Mouse (Mus musculus): Measurements from ENCODE around the gene Rbm7.
"Not testable (repeated sequence)": the region's sequence is repeated elsewhere in the genome, so short reads cannot be mapped to it uniquely, and the experiment has no call there.

Rbm7 gene

DNA sequence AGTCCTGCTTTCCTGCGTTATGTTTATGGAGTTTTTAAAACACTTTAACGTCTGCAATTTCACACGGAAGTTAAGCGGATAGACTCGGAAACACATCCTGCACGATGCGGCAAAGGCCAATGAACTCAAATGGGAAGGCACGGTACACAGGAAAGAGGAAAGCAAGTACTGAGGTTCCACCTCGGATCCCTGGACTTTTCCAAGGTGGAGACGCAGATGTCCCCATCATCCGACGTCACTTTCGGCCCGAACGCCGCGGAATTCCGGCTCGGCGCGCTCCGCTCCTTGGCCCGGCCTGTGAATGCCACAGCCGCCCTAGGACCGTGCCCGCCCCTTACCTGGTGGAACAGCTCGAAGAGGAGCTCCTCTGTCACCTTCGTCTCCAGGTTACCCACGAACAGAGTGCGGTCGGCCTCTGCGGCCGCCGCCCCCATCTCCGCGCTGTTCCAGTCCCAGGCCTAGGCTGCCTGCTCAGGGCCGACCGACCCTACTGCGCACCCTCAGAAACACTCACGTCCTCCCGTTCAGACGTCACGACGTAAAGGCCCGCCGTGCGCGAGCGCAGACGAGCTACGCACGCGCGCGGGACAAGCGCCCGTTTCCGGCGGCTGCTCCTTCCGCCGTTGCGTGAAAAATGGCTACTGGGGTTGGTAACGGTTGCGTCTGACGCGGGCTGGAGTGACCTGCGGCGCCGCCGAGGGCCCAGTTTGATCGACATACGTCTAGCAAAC, at the start of gene Rbm7, which contains the start of gene Gm5617:
TSS of gene Rbm7 (minus strand) at position 483 of the 731 bp plus-strand sequence.
TSS of gene Gm5617 (plus strand) at position 626 of the 731 bp plus-strand sequence.
- peak; percentile 94 for DNase-seq

- DNase-seq: peak; percentile 42
Observed at GRCm38 (mm10) chr9:48538688-48539087, 43.6 kb upstream of the Rbm7 start.

DNA sequence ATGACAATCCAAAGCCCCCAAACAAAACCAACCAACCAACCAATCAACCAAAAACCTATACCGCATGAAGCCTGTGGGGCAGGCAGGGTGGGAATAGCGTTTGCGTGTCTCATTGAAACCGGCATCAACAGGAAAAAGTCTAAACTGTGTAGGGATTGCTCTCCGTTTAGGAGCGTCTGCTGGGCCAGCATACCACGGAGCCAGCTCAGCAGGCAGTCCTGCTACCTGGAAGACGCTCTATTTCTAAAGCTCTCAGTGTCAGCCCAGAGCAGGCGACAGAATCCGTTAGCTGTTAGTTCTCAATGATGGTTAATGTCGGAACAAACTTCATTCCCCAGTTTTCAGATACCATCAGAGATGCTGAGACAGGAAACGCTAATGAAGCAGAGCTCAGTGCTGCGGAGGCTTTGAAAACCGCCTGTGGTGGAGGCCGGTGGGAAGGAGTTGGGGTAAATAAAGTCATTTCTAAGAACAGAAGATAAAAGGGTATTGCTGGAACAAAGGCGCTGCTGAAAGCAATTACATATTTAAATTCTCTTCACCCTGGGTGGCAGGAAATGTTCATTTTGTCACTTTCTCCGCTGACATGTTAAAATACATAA, 43.0 kb upstream of the Rbm7 start:
- DNase-seq: peak; percentile 28

DNA sequence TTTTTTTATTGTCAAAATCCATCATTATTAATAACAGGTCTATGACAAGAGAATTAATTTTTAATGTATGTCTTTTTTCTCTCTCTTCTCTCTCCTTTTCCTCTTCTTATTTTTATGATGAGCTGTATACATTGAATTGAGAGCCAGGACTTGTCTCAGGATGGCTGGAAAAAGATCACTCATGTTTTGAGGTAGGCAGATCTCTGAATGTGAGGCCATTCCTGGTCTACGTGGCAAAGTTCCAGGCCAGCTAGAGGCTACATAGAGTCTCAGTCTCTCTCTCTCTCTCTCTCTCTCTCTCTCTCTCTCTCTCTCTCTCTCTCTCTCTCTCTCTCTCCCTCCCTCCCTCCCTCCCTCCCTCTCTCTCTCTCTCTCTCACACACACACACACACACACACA, 42.5 kb upstream of the Rbm7 start:
- DNase-seq: not testable (repeated sequence)

- DNase-seq: no peak
Observed at GRCm38 (mm10) chr9:48536414-48536813, 41.3 kb upstream of the Rbm7 start.

GRCm38 (mm10) chr9:48532730-48533129, 37.6 kb upstream of the Rbm7 start:
- DNase-seq: no peak

DNA sequence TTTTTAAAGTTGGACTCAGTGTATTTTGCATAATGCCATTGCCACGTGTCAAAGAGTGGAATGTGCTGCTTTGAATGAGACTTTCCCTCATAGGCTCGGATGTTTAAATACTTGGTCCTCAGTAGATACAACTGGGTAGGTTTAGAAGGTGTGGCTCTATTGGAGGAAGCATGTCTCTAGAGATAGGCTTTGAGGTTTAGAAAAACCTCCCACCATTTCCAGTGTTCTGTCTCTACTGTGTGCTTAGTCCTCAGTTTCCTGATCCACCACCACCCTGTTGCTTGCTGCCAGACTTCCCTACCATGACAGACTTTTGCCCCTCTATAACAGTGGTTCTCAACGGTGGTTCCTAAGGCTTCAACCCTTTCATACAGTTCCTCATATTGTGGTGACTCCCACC, 37.1 kb upstream of the Rbm7 start:
- DNase-seq: no peak

DNA sequence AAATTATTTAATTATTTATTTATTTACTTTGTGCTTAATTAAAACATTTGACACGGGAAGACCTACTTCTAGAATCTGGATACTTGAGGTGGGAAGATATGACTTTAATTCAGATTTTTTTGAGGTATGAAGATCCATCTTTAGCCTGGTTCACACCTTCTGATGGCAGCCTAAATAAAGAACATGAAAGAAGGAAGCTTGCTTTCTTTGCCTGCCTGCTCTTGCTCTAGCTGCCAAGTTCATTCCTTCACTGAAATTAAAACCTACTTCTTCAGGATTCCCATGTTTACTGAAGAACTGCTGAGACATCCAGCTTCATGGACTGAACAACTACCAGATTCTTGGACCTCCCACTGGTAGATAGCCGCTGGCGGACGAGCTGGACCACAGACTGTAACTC, 36.2 kb upstream of the Rbm7 start:
- DNase-seq: no peak

DNA sequence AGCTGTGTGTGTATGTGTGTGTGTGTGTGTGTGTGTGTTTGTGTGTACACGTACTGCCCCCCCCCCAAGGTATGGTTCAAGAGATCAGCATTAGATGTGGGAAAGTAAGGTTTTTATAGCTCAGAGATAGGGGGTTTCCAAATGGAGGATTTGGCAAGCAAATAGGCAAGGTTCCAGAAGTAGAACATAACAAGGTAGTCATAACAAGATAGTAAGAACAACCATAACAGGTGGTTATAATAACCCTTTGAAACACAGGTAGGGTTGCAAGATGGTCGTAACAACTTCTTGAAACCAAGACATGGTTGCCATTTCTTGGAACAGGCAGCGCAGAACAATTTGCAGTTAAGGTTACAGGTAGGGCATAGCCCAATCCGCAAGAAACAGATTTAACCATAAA, 31.4 kb upstream of the Rbm7 start:
- no peak for DNase-seq

GRCm38 (mm10) chr9:48525566-48525965, 30.5 kb upstream of the Rbm7 start:
- DNase-seq: peak; percentile 12

GRCm38 (mm10) chr9:48520405-48520804, 25.3 kb upstream of the Rbm7 start:
- not testable (repeated sequence) for DNase-seq

DNA sequence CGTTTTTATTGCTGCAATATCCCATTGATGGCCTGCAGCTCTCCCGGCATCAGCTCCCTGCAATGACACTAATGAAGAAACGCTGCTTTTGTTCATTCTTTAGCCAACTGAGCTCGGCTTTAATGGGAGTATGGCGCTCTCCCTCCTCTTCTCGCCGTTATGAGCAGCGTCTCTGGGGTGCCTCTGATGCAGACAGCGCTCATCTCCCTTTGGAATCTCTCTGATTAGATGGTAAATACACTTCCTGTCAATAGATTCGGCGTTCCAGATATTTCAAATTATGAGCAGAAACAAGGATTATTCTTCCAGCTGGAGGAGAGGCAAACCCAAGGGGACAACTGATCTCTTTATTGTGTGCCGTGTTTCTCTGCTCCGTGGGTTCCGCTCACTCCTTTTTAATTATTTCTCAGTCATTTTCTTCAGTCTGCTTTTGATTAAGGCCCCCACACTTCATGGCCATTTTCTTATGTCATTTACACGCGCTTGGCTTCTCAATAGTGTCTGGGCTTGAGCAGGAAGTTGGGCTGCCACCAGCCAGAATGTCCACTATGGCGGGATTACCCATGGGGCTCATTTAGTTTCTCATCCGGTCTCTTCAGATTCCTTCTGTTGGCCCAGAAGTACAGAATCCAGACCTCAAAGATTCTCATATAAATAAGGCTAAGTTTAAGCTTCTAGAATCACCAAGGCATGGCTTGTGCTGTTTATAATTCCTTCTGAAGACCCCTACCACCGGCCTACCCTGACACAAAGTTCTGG, 22.5 kb upstream of the Rbm7 start:
- no peak for DNase-seq

GRCm38 (mm10) chr9:48516615-48517371, 21.7 kb upstream of the Rbm7 start:
- DNase-seq: no peak

DNA sequence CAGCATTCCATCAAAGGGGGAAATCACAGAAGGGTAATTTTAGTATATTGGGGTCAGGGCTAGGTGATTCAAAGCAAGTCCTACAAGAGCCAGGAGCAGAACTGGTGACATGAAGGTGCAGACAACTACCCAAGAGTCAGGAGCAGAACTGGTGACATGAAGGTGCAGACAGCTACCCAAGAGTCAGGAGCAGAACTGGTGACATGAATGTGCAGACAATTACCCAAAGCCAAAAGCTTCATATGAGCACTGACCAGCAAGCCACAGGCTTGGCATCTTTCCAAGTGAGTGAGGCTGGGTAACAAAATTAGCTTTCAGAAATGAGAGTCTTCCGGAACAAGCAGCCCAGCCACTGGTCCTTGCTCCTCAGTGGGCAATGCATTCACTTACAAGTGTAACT, 20.2 kb upstream of the Rbm7 start:
- DNase-seq: no peak

DNA sequence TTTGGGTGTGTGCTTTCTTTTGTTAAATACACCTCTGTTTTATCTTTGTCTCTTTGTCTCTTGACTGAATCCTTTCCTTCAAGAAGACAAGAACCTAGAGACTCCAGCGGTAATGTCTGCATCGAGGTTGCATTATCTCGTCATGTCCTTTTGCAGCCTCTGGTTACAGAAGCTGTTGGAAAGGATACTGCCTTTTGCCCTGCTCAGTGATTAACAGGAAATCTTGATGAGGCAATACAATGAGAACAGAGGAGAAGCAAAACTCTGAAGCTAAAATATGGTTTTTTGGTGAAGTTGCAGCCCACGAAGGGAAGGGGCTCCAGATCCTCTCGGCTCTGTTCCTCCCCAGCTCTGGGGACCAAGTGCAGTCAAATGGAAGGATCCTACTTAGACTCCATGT, 15.0 kb upstream of the Rbm7 start:
- DNase-seq: no peak

DNA sequence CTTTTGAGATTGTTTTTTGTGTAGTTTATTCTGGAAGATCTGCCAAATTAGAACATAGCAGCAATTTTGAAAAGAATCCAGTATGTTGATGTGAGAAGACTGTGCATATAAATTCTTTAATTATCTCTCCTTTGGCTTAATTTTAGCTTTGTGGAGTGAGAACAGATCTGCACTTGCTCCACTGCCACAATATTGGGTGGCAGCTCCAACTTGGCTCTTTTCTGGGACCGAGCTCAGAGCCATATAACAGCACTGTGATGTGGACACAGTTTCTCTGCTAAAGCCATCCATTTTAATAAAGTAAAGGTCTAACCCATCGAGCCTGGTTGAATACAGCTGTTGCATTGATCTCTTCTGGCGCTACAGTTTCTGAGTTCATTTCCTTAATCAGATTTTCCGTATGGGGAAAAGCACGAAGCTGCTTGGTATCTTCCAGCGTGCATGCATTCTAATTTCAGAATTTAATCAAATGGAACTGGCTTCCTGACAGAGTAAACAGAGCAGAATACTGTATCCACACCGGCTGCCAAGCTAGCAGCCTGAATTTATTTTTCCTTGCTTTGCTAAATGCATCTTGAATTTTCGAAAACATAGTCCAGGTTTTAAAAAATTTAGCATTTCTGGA, 9.8 kb upstream of the Rbm7 start:
- no peak for DNase-seq

- no peak for DNase-seq
Observed at GRCm38 (mm10) chr9:48503001-48503400, 7.9 kb upstream of the Rbm7 start.

GRCm38 (mm10) chr9:48501192-48501591, 6.1 kb upstream of the Rbm7 start:
- no peak for DNase-seq

DNA sequence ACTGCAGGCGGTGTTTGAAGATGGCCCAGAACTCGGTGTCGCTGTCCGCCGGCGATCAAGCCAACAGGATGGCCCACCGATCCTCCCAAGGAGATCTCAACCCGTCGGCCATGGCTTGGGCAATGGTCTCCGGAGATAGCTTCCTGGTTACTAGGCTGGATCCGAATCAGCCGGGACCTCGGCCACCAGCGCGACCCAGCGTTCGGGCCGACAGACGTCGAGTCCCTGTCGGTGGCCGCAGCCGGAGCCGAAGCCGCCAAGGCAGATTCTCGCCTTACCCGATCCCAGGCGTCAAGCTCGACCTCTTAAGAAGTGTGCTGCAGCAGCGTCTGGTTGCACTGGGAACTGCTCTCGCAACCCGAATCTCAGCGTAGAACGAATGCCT, 441 bp upstream of the Rbm7 start:
- DNase-seq: peak; percentile 72

DNA sequence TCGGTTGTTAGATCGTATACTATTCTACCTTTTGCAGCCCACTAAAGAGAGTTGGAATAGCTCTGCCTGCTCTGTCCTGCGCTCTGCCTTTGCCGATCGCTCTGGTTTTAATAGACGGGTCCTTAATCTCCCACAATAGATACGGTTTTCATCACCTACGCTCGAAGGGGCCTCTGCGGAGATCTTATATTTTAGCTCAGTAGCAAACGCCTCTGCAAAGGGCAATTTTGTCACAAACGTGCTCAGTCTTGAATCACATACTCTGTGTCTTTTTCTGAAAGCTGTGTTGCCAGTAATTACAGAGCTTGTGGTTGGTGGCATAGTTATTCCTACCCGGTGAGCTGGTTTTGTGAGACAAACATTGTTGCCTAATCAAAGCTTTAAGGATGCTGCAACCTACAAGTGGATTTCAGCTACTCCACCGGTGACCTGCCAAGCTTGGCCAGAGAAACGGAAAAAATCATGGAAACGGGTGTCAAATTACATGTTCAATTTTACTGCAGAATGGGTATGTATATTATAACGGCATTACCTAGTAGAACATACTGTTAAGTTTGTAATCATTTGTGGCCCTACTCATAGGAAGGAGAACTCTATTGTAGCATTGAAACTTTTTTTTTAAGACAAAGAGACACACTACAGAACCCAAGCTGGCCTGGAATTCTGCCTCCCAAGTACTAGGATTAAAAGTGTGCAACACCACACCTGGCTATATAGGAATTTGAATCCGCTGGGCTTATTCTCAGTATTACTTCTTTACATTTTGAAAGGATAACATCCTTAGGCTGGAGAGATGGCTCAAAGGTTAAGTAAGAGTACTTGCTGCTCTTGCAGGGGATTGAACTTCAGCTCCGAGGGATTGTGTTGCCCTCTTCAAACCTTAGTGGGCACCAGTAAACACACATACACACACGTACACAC, 13.6 kb downstream of the Rbm7 start:
- no peak for DNase-seq

- peak; percentile 96 for DNase-seq
Observed at GRCm38 (mm10) chr9:48480411-48481213, 14.5 kb downstream of the Rbm7 start, which contains the start of gene Rexo2. Rexo2 (minus strand) TSS chr9:48480623.

Measured in thymus, postnatal 4 days (tissue).